Mouse (Mus musculus): ENCODE results near the gene Erg. TPM values are rescaled to one million over a fixed set of nuclear protein-coding genes. Genes with fewer than 3 reads are reported as not detected.

The Erg gene
- total RNA-seq, 2 experiments from 2014 or later = 17.9 to 19.7 TPM

DNA sequence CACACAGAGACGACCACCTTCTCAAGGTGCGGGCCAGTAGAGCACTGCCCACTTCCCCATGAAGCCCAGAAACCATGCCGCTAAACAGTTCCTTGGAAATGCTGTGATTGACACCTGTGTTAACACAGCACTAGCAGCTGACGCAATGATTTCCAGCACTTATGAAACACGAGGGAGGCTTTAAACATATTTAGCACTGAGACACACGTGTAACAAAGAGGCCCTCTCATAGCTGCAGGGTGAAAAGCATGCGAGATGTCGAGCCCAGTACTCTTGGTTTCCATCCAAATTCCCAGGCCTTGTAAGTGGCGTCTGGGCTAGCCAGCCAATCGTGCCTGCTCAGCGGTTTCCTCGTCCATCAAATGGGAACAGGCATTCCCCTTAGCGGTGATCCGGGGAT is 178.3 kb downstream of the Erg start:
- DNase-seq = no peak
- intact Hi-C loops (cut with DNase I; ENCODE audit: low total_unique reads) = no loop called here

- intact Hi-C loops (cut with DNase I; ENCODE audit: low total_unique reads) = no loop called here
- peak; percentile 37 for DNase-seq
Measured at GRCm38 (mm10) chr16:95405496-95405895, 180.9 kb downstream of the Erg start.

DNA sequence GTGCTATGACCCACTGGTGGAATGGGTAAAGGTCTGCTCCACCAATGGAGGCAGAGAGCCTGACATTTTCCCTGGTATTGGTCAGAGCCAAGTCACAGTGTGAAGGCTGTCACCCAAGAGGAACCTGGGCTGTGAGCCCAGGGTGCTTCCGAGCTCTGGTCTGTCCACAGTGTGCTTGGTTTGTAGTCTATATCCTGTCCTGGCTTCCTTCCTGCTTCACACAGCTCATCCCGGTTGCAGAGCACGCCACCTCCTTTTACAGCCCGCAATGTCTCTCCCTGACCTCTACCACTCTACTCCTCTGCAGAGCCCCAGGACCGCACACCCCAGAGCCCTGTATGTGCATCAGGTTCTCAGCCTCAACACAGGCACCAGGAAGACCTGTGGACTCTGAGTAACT is 182.9 kb downstream of the Erg start:
- intact Hi-C loops (cut with DNase I; ENCODE audit: low total_unique reads) = no loop called here
- DNase-seq = peak; percentile 25

DNA sequence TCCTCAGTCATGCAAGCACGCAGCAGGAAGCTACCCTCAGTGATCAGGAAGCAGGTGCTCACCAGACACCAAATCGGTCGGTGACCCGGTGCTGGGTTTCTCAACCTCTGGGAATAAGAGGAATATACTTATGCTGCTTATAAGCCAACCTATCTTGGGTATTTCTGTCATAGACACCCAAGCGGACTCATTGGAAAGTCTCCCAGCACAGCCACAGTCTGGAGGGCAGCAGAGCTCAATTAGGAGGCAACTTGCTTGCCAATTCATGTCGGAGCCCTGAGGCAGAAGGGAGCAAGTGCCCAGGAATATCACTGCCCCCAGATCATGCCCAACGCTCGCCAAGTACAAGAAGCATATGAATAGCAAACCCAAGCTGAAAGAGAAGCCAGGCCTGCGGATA is 184.5 kb downstream of the Erg start:
- intact Hi-C loops (cut with DNase I; ENCODE audit: low total_unique reads) = no loop called here
- DNase-seq = peak; percentile 44

- intact Hi-C loops (cut with DNase I; ENCODE audit: low total_unique reads) = no loop called here
- DNase-seq = no peak
Measured at GRCm38 (mm10) chr16:95398761-95399343, 187.5 kb downstream of the Erg start.

DNA sequence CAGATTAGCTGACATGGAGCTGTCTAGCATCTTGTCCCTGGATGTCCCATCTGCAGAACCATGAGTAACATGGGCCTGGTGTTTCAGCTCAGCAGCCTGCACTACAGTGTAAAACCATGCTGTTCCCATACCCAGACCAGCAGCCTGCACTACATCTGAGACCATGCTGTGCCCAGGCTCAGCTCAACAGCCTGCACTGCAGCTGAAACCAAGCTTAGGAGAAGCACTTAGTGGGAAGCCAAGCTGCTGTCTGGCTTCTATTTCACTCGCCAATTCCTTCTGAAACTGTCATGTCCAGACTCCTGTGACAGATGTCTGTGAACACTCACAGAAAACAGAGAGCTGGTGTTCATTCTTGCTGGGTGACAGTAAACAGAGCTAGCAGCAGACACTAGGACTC is 195.6 kb downstream of the Erg start:
- DNase-seq = no peak
- intact Hi-C loops (cut with DNase I; ENCODE audit: low total_unique reads) = no loop called here

DNA sequence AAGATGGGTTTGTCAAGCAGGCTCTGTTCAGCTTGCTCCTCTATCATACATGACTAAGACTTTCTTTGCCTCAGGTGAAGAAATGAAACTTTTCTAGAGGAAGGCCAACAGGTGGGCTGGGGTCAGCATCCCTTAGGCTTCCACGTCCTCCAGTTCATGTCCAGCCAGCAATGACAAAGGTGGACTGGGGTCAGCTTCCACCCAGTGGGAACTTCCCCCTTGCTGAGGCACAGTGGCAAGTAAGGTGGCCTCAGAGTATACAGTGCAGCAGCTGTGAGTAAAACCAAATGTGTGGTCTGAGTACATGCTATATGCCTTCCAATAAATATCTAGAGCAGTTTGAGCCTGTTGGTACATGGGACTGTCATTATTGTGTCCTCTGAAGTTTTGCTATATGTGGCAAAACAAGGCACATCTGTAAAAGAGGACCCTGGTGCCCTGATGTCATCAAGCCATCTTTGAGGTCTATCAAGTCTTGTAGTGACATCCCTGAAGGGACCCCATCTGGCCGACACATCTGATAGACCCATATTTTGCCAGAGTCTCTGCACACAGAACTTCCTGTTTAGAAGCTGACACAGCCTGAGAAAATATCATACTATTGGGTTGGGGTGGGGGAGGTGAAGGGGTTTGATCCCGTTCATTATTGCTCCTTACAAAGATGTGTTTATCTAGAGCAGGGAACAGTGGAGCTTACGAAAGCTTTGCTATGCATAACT is 197.4 kb downstream of the Erg start:
- DNase-seq = no peak
- intact Hi-C loops (cut with DNase I; ENCODE audit: low total_unique reads) = no loop called here

DNA sequence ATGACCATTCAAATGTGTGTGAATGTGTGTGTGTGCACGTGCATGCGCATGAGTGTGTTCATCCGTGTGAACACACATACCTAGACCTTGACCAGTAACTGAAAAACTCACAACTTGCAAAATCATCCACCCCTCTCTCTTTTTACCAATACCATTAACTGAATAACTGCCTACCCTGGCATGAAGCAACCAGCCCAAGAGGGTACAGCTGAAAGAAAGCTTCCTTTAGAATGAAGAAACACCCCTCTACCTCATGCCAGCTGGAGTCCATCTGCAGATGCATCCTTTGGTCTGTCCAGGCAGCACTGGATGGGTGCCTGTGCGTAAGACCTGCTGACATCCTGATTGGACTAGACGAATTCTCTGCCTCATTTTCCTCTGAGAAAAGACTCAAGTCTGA is 198.1 kb downstream of the Erg start:
- intact Hi-C loops (cut with DNase I; ENCODE audit: low total_unique reads) = no loop called here
- DNase-seq = no peak

DNA sequence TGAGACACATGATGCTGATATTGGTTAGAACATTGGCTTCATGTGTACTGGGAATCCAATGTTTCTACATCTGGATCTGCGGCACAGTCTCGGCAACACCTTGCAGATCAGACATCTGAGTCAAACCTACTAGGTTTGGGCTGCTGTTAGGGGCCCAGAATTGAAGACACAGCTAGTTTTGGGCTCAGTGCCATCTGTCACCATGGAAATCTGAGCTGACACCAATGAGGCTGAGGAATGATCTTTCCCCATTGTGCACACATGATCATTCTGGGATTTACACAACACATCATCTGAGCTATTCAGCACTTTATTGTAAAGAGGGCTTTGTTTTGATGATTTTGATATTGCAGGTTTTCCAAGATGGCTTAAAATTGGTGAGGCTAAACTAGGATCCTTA is 199.4 kb downstream of the Erg start:
- no peak for DNase-seq
- intact Hi-C loops (cut with DNase I; ENCODE audit: low total_unique reads) = no loop called here

- intact Hi-C loops (cut with DNase I; ENCODE audit: low total_unique reads) = no loop called here
- DNase-seq = no peak
Measured at GRCm38 (mm10) chr16:95385299-95385973, 201.0 kb downstream of the Erg start.

DNA sequence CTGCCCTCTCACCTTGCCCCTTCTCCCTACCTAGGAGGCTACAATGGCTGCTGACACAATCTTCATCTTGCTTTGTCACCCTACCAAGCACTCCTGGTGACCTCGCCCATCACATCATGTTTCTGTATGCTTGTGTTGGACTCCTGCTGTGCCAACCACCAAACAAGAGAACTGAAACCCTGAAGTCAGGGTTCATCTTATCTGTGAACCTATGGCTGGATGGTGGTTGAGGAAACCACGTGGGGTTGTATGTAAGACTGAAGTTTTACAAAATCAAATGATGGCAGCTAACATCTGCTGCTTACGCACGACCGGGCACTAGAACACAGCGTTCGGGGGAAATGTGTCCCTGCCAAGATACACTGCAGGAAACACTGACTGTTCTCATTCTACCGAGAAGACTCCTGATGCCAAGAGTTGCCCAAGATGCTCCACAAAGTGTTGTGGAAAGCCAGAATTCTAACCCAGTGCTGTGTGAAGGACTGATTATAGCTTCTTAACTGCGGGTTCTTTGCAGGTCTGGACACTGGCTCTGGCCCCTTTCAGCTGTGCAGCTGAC is 201.7 kb downstream of the Erg start:
- DNase-seq = no peak
- intact Hi-C loops (cut with DNase I; ENCODE audit: low total_unique reads) = no loop called here

GRCm38 (mm10) chr16:95382251-95382650 is 204.1 kb downstream of the Erg start:
- DNase-seq = no peak
- intact Hi-C loops (cut with DNase I; ENCODE audit: low total_unique reads) = no loop called here

- no peak for DNase-seq
- intact Hi-C loops (cut with DNase I; ENCODE audit: low total_unique reads) = no loop called here
Measured at GRCm38 (mm10) chr16:95376834-95377233, 209.6 kb downstream of the Erg start.

GRCm38 (mm10) chr16:95376364-95376763 is 210.0 kb downstream of the Erg start:
- intact Hi-C loops (cut with DNase I; ENCODE audit: low total_unique reads) = no loop called here
- peak; percentile 22 for DNase-seq

GRCm38 (mm10) chr16:95374646-95375045 is 211.7 kb downstream of the Erg start:
- intact Hi-C loops (cut with DNase I; ENCODE audit: low total_unique reads) = no loop called here
- no peak for DNase-seq

DNA sequence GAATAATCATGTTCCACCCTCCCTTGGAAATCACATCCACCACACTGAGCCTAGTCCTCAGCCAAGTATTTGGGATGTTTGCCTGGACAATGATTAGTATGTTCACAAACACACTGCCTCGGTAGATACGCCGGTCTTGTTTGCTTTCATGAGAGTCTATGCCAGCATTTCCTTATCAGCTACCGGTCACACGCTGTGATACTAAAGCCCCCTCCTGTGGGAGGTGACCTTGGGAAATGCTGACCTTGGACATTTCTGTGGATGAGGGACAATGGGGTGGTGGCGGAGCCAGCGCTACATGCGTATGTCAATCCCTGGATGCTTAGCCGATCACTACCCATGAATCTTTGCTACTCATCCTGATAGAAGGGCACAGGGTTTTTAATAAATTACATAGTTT is 213.4 kb downstream of the Erg start:
- intact Hi-C loops (cut with DNase I; ENCODE audit: low total_unique reads) = no loop called here
- no peak for DNase-seq

GRCm38 (mm10) chr16:95371713-95372112 is 214.7 kb downstream of the Erg start:
- intact Hi-C loops (cut with DNase I; ENCODE audit: low total_unique reads) = no loop called here
- DNase-seq = no peak

- intact Hi-C loops (cut with DNase I; ENCODE audit: low total_unique reads) = no loop called here
- peak; percentile 25 for DNase-seq
Measured at GRCm38 (mm10) chr16:95366989-95367765, 219.2 kb downstream of the Erg start.

GRCm38 (mm10) chr16:95365214-95365613 is 221.2 kb downstream of the Erg start:
- DNase-seq = no peak
- intact Hi-C loops (cut with DNase I; ENCODE audit: low total_unique reads) = no loop called here
